Mouse (Mus musculus) spleen, adult 2 months (tissue): ENCODE measurements at regions not wholly inside any gene's neighbourhood (a gene's known extent, or its start where the extent isn't known, plus 50 kb on each side); places are given as distances from the start of the nearest gene placed in this dataset.

Experiments
- DNase-seq, 2 experiments: peaks; one replicate each; pipeline versions ENCODE4 v3.0.0 to v3.0.0-alpha.2; 2012 to 2021; ENCODE audit warnings: low spot score in 2 of 2, low read depth in 1 of 2
- H3K27ac ChIP-seq: fragments of 200-500 bp; 2 replicates; pipeline ENCODE4 v1.5.1; 2012; ENCODE audit warnings: low read length, inconsistent platforms; ENCODE audit not compliant: insufficient read depth
- H3K27me3 ChIP-seq: fragments of 200-500 bp; 2 replicates; pipeline ENCODE4 v1.6.1; 2012; ENCODE audit warnings: mild to moderate bottlenecking, moderate library complexity, low read length, inconsistent platforms; ENCODE audit not compliant: control insufficient read depth, insufficient read depth
- H3K36me3 ChIP-seq: fragments of 200-500 bp; 2 replicates; pipeline ENCODE4 v1.6.1; 2012; ENCODE audit warnings: mild to moderate bottlenecking, low read length, inconsistent platforms; ENCODE audit not compliant: control insufficient read depth, insufficient read depth
- H3K4me1 ChIP-seq: fragments of 200-500 bp; 2 replicates; pipeline ENCODE4 v1.6.1; 2011; ENCODE audit warnings: inconsistent platforms; ENCODE audit not compliant: control insufficient read depth, insufficient read depth, insufficient read length
- H3K4me3 ChIP-seq: fragments of 200-500 bp; 2 replicates; pipeline ENCODE4 v1.5.1; 2011; ENCODE audit warnings: mild to moderate bottlenecking, inconsistent platforms; ENCODE audit not compliant: insufficient read depth, insufficient read length; ENCODE audit errors: extremely low read depth
- CTCF ChIP-seq: fragments of 200-500 bp; IDR thresholded peaks from 2 replicates; pipeline ENCODE4 v1.5.1; 2011; ENCODE audit warnings: mild to moderate bottlenecking, inconsistent platforms; ENCODE audit not compliant: insufficient read depth, insufficient read length, insufficient replicate concordance; ENCODE audit errors: extremely low read depth
- POLR2A ChIP-seq: fragments of 200-500 bp; IDR thresholded peaks from 2 replicates; pipeline ENCODE4 v1.6.1; 2011; ENCODE audit warnings: low read depth, low read length, inconsistent platforms
- WGBS: fragments of 180-500 bp; shearing (Covaris S2); methylation state at CpG from one replicate; pipeline ENCODE4 v1.1.7; 2018; 5-methylcytosine and 5-hydroxymethylcytosine counted together

DNA sequence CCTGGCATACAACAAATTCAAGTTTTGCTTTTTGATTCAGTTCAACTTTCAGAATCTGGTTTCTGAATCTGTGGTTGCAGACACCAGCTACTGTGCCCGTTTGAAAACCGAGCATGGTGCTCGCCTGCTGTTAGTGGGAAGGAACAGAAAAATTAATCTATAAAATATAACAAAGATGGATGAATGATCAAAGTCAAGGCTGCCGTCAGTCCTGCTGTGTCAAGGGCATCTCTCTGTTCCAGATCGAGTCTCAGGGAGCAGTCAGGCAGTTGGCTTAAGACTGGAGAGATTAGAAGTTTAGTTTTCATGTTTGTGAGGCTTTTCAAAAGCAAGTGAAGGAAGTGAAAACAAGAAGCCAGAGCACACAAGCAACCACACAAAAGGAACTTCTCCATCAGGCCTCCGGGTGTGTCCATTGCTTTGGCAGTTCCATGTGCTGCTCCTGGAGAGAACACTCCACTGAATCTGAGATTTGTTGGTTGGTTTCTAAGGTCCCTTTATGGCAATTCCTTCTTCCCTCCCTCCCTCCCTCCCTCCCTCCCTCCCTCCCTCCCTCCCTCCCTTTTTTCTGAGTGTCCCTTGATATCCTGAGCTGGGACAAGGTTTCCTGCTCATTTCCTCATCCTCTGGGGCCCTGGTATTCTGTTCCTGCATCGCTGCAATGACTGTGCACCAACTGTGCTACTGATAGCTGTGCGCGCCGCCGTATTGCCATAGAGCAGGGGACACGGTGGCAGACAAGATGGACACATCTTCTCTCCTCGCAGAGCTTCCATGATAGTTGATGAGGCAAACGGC lies 145.4 kb upstream of the Serp2 start:
- peak overlapping the region; percentile 62; the same call in 1 of the 2 replicates for H3K27ac ChIP-seq
- peak overlapping the region; percentile 28; the same call in 1 of the 2 replicates for H3K4me3 ChIP-seq
- WGBS, result 24% methylated on average over 14 of the region's 14 CpGs
- peaks cover 6% of the 10 kb centered on the region; the same call in 1 of the 2 replicates for H3K4me1 ChIP-seq
- no peak for TF ChIP-seq POLR2A
- TF ChIP-seq CTCF, result no peak
- no peaks in the 10 kb centered on the region for H3K36me3 ChIP-seq
- DNase-seq, result no peak
- H3K27me3 ChIP-seq, result no peaks in the 10 kb centered on the region

- Histone ChIP-seq H3K27ac (no peak overlapping the region), H3K4me1 (peaks cover 6% of the 10 kb centered on the region; the same call in 1 of the 2 replicates), H3K36me3 (no peaks in the 10 kb centered on the region), H3K4me3 (no peak overlapping the region), H3K27me3 (no peaks in the 10 kb centered on the region)
- TF ChIP-seq CTCF (no peak), POLR2A (no peak)
- no peak for DNase-seq
- 60% methylated on average over 1 of the region's 1 CpGs for WGBS
Measured at GRCm38 (mm10) chr14:76701304-76701703, 144.6 kb upstream of the Serp2 start.

DNA sequence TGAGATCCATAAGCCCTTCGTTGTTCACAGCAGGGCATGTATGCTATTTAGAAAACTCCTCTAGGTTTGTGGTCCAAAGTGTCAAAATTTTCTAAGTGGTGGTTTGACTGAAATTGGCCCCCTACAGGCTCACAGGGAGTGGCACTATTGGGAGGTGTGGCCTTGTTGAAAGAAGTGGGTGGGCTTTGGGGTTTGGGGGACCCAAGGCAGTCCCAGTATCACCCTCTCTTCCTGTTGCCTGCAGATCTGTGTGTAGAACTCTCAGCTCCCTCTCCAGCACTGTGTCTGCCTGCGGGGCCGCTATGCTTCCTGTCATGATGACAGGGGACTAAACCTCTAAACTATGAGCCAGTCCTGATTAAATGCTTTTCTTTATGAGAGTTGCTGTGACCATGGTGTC lies 144.1 kb upstream of the Serp2 start:
- no peak for DNase-seq
- H3K4me3 ChIP-seq, result no peak overlapping the region
- no peaks in the 10 kb centered on the region for H3K36me3 ChIP-seq
- H3K27ac ChIP-seq, result no peak overlapping the region
- no peak for TF ChIP-seq CTCF
- no peak for TF ChIP-seq POLR2A
- whole genome bisulfite sequencing, result 26% methylated on average over 3 of the region's 3 CpGs
- H3K4me1 ChIP-seq, result peaks cover 6% of the 10 kb centered on the region; the same call in 1 of the 2 replicates
- no peaks in the 10 kb centered on the region for H3K27me3 ChIP-seq

DNA sequence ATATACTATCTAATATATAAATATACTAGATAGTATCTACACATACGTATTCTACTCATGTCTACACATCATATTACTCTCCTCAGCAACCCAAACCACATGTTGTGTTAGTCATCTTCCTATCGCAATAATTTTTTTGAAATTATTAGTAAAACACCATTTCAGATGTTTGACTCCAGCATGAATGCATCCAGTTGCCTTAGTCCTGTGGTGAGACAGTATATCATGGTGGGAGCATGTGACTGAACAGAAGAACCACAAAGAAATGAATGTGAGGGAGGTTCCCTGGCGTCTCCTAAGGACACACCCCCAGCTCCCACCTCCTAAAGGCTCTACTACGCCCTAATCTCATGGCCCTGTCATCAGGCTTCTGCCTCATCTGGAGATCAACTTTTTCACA lies 143.5 kb upstream of the Serp2 start:
- no peak for DNase-seq
- TF ChIP-seq CTCF (no peak), POLR2A (no peak)
- 70% methylated on average over 4 of the region's 4 CpGs for WGBS

DNA sequence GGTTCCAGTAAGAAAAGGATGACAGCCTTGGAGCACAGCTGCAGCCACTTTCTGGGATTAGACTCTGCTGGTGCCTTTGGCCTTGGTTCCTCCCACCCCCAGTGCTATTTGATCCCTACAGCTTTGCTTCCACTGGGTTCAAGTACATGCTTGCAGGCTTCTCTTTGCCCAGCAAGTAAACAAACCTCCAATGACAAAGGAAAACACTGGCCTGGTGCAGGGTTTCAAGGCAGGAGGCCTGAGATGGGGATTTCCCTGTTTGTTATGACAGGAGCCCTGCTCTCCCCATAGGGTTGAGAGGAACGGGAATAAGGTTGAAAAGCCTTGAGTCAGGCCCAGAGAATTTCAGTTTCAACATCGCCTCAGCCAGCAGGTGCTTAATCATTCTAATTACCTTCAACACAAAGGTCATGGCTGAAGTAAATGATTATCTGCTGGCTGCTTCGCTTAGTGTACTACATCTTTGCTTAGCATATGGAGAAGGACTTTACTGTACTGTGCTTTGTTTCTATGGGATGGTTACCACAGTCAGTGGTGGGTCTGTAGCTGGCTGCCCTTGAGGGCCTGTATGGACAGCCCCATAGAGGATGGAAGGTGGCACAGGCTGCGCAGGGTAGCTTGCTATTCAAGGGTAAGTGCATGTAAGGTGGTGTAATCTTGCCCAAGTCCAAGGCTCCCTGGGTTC lies 142.2 kb upstream of the Serp2 start:
- H3K36me3 ChIP-seq, result no peaks in the 10 kb centered on the region
- no peak for TF ChIP-seq POLR2A
- peaks cover 2% of the 10 kb centered on the region; the same call in 1 of the 2 replicates for H3K27me3 ChIP-seq
- 77% methylated on average over 4 of the region's 4 CpGs for WGBS
- peaks cover 6% of the 10 kb centered on the region for H3K4me1 ChIP-seq
- H3K27ac ChIP-seq, result no peak overlapping the region
- no peak for DNase-seq
- H3K4me3 ChIP-seq, result no peak overlapping the region

More for the DNA sequence above, 143.5 kb upstream of the Serp2 start:
- Histone ChIP-seq H3K27me3 (peaks cover 2% of the 10 kb centered on the region; the same call in 1 of the 2 replicates), H3K27ac (no peak overlapping the region), H3K36me3 (no peaks in the 10 kb centered on the region), H3K4me3 (no peak overlapping the region), H3K4me1 (peaks cover 6% of the 10 kb centered on the region)

DNA sequence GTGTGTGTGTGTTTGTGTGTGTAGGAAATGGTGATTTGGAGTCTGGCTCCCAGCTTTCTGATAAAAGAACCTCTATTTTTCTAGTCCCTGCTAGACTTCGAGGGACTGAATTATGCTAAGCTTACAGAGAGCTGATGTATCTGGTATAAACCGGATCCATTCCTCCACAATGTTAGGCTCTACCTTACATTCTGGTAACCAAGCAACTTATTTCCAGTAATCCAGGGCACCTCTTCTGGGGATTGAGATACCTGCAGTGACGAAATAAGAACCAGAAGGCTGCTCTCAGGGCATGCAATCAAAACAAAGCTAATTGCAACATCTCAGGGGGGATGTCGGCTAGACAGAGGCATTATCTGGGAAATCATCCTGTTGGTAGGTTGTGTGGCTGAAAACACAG lies 140.0 kb upstream of the Serp2 start:
- H3K27ac ChIP-seq, result no peak overlapping the region
- no peak overlapping the region for H3K4me3 ChIP-seq
- peaks cover 2% of the 10 kb centered on the region; the same call in 1 of the 2 replicates for H3K27me3 ChIP-seq
- TF ChIP-seq POLR2A, result no peak
- peaks cover 4% of the 10 kb centered on the region; the same call in 1 of the 2 replicates for H3K4me1 ChIP-seq
- no peak for DNase-seq
- no peaks in the 10 kb centered on the region for H3K36me3 ChIP-seq
- WGBS, result 78% methylated on average over 4 of the region's 4 CpGs
